Mouse (Mus musculus) kidney, postnatal 14 days (tissue): Measurements from ENCODE around the gene Zfp36l1.
A peak's percentile ranks its signal among the peaks of the same experiment; 100 is the strongest.

ENCODE experiments used
- DNase-seq: peaks from one replicate; pipeline ENCODE4 v3.0.0; 2022; ENCODE audit warnings: mixed read lengths

Gene Zfp36l1

GRCm38 (mm10) chr12:80108896-80109668 lies 3.7 kb downstream of the Zfp36l1 start:
- DNase-seq, result peak; percentile 92

GRCm38 (mm10) chr12:80106896-80107667 lies 5.7 kb downstream of the Zfp36l1 start:
- no peak for DNase-seq

DNA sequence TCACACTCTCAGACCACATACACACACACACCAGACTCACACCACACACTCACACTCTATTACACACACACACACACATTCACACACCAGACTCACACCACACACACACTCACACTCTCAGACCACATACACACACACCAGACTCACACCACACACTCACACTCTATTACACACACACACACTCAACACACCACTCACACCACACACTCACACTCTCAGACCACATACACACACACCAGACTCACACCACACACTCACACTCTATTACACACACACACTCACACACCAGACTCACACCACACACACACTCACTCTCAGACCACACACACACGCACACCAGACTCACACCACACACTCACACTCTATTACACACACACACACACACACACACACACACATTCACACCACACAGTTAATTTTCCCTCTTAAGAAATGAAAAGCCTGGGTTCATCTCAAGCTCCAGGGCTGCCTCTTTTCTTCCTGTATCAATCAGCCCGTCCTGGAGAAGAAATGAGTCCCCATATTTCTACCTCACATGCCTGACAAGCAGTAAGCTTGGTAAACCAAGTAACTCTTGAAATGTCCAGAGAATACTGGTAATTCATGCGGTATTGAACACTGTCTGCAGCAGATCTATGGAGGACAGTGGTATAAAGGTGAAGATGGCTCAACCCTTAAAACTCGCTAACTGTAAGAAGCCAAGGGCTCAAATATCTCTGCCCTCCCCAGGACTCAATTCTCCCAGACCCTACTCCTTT lies 6.5 kb downstream of the Zfp36l1 start:
- no peak for DNase-seq

DNA sequence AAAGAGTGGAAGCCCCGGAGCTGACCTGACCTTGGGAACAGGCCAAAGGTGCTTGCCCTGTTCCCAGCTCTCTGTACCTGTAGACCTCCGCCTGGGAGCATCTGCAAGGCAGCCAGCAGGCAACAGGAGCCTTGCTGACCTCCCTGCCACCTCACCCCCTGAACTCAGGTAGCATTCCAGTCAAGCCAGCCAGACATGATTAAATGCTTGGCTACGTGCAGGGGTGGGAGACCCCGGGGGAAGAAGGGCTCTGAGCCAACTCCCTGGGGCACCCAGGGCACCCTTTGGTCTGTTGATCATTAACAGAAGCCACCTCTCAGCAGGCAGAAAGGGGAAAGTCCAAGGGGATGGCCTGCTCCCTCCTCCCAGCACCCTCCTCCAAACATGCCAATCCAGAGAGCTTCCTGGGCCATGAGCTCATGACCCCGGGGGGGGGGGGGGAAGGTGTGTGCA lies 9.3 kb downstream of the Zfp36l1 start:
- DNase-seq, result peak; percentile 94

- no peak for DNase-seq
Observed at GRCm38 (mm10) chr12:80103089-80103488, 9.7 kb downstream of the Zfp36l1 start.

DNA sequence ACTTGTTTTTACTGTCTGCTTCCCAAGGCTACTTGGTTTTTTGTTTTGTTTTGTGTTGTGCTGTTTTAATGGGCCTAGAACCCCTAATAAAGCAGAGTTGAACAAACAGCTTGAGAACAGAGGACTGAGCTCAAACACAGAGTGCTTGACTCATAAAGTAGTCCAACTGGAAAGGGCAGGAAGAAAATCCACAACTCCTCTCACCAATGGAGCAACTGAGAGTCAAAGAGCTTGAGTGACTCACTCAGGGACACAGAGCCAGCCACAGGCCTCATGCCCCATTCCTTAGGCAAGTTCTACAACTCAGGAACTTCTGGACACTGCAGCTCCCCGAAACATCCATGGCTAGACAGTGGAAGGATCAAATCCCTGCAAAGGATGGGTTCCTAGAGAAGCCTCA lies 14.0 kb downstream of the Zfp36l1 start:
- no peak for DNase-seq

- no peak for DNase-seq
Observed at GRCm38 (mm10) chr12:80096734-80097133, 16.1 kb downstream of the Zfp36l1 start.

DNA sequence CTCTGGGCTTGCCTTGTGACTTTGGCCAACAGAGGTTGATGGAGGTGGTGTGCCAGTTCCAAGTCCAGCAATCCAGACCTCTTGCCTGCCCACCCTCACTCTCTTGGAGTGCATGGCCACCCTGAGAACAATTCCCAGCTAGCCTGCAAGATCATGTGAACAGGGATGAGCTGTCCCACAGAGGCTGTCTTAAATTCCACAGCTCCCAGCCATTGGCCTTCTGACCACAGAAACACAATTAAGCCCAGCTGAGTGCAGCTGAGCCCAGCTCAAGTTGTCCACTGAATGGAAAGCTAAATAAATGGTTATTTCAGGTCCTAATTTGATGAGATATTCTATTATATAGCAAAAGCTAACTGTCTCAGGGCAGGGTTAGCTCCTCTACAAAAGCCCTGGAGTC lies 20.0 kb downstream of the Zfp36l1 start:
- DNase-seq, result no peak

DNA sequence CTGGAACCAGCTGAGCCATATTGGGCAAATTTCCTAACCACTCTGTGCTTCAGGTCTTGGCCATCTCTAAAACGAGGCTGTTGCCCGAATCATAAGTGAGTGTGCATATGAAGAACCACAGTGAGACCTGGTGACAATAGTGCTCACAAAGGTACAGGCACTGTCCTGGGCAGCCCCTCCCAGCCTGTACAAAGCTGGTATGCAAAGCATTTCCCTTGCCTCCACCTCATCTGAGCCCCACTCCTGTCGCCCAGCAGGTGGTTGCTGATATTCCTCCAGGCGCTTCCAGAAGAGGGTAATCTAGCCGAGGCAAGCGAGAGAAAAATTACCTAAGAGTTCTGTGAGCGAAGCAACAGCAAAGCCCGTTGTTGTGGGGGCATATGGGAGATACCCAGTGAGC lies 21.7 kb downstream of the Zfp36l1 start:
- no peak for DNase-seq

DNA sequence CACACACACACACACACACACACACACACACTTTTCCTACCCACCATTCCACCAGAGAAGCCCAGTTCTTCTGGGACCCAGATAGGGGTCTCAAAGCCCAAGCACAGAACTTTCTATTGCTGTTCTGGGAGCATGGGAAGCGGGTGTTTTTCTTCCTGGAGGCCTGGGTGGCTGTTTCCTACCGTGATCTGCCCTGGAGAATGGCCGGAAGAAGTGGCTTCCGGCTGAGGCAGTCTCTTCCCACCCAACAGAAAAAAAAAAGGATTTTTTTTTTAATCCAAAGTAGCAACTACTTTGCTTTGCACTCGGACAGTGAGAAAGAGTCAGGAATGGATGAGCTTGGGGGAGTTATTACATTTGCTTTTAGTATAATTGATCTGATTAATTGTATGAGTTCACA lies 22.3 kb downstream of the Zfp36l1 start:
- DNase-seq, result peak; percentile 59

DNA sequence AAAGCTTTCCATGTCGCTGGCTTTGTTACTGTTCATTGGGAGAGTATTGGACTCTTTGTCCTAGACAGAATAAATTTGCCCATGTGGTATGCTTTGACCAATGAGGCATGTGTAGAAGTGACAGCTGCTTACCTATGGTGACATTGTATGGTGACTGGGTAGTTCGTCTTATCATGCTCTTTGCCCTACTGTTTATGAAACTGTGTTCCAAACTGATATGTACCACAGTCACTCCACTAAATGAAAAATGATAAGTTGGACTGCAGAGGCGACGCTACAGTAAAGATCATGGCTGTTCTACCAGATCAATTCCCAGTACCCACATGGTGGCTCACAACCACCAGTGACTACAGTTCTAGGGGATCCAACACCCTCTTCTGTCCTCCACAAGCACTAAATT lies 24.7 kb downstream of the Zfp36l1 start:
- no peak for DNase-seq

DNA sequence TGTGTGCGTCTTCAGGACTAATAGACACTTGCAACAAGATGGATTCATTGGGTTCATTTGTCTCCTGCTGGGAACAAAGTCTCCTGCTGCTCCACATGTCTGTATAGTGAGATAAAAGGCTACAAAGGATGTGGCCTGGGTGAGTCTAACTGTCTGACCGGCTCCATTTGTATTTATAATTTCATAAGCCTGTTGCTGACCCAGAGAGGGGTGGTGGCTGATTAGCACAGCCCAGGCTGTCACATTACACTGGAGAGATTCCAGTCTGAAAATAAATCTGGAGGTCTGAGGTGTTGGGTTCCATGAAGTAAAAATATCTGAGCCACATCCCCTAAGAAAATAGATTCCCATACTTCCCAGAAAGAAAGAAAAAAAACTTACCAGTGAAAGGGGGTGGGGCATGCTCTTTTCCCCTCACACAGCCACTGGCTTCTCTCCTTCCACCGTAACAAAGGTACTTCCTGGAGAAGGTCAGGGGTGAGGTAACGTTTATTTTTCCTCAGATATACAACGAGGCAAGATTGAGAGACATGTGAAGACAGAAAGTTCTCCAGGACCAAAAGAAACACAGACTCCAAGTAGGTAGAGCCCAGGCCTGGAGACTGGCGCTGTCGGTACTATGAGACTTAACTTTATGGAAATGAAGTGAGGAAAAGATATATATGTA lies 28.2 kb downstream of the Zfp36l1 start:
- no peak for DNase-seq

- DNase-seq, result peak; percentile 80
Observed at GRCm38 (mm10) chr12:80083937-80084336, 28.9 kb downstream of the Zfp36l1 start.

- DNase-seq, result no peak
Observed at GRCm38 (mm10) chr12:80083133-80083821, 29.5 kb downstream of the Zfp36l1 start.

DNA sequence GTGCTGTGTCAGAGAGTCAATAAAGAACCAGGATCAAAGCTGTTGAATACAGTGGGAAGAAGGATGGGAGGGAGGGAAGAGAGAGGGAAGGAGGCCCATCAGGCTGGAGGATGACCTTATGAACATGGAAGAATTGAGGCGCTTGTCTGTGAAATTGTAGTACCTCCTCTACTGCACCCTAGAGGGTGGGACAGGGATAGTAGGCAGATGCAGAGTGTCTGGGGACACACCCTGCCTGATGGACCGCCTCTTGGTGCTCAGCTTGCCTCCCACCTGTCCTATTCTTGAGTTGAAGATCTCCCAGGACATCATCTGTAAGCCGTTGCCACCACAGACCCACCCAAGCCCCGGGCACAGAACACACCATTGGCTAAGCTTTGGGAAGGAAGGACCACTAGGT lies 30.1 kb downstream of the Zfp36l1 start:
- no peak for DNase-seq

DNA sequence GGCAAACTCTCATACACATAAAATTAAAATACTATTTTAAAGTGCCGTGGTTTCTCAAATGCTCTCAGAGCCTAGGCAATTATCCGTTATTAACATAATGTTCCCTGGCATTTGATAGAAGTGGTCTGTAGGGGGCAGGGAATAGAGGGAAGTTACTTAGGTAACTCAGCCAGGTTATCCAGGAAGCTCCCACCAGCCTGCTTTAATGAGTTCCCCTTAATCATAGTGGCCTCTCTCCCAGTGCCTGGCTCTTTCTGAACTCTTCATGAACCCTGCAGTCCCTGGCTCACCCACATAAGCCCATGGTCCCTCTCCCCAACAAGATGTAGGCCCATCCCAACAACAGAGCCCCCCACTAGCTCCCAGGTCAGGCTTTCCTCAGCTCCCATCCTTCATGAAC lies 31.4 kb downstream of the Zfp36l1 start:
- DNase-seq, result no peak

DNA sequence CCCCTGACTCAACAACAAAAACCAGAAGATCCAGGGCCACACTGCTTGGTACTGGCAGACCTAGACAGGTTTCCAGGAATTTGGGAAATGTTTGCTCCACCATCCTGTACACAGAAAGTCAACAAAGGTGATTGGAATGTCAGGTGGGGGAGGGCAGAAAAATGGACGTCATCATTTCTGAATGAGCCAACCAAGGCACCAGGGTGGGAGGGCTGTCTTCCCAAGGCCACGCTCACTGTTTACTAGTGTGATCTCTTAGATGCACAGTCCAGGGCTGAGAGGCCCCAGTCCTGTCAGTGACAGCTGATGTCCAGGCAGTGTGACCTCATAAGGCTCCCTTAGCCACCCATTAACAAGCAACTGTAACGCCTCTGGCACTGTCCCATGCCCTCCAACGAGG lies 32.9 kb downstream of the Zfp36l1 start:
- DNase-seq, result no peak

- DNase-seq, result no peak
Observed at GRCm38 (mm10) chr12:80074331-80074730, 38.5 kb downstream of the Zfp36l1 start.

DNA sequence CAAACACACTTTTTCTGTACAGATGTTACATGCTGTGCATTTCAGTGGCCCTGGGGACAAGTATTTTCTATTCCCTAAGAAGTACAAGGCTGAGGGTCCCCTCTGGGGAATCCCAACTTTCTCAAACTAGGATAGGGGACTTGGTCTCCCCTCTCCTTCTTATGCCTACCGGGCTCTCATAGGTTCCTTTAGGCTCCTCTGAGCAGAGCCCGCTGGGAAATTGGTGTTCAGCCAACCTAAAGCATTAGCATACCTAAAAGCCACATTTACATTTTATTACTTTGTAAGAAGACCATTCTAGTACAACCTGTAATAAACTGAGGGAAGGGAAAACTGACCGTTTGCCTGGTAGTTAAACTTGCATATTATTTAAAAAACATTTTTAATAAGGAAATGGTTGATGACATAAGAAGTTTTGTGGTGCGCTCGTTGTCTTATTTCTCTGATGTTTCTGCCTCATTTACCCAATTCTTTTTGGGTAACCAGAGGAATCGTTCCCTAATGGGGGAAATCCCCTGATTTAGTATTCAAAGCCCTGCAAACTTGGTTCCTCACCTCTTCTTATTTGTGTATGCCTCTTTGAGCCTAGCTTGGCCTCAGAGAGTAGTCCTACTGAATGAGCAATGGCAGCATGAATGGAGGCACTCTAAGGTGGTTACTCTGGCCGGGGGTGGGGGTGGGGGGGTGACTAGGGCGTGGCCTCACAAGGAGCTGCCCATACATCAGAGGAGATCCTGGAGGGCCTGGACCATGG lies 42.1 kb downstream of the Zfp36l1 start:
- DNase-seq, result no peak

DNA sequence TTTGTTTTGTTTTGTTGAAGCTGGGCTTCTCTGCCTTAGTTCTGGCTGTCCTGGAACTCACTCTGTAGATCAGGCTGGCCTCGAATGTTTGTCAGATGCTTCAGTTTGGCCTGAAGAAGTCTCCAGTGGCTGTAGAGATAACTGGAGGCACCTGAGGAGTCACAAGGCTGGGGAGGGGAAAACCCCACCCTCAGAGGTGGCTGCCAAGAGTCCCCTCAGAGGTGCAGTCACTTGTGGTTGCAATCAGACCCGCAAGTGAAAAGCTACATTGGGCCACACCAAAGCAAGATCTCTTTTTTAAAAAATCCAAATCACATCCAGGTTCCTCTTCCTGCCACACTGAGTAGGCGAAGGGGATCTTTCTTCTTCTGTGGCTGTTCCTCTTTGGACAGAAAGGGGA lies 43.8 kb downstream of the Zfp36l1 start:
- no peak for DNase-seq

DNA sequence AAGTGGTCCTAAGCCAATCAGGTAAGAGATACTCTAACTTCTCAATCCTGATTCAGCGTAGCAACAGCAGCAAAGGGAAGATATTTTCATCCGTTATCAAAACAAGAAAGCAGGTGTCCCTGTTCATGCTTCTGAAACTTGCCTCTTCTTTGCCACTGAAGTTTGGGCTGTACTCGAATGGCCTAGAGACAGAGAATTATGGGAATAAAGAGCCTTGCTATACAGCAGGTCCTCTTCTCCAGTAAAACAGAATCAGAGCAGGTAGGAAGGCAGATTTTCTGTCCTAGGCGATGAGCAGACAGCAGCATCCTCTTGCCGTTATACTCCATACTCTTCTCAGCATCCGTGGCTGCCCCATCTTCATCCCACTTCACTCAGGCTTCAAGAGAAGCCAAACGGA lies 44.8 kb downstream of the Zfp36l1 start:
- no peak for DNase-seq

DNA sequence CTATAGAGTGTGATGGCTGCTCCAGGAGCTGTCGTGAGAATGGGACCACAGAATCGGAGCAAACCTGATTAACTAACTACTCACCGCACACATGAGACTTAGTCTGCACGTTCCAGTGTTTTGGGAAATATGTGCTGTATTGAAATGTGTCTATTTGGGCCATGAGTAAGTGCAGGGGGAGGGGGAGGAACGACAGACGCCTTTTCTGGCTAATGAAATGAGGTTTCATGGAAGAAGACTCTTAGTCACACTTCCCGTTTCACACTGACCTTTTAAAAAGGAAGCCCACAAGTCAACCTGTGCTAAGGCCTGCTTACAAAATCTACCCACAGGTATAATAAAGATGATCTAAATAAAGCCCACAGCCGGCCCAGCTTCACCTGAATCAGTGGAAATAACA lies 47.8 kb downstream of the Zfp36l1 start:
- no peak for DNase-seq
